Mouse (Mus musculus): ENCODE data around the gene Kdm6b.

The Kdm6b gene

GRCm38 (mm10) chr11:69389531-69390399 is 23.7 kb downstream of the Kdm6b start:
- no peak for DNase-seq (ENCODE audit: low spot score in 2 of 2)

GRCm38 (mm10) chr11:69388680-69389079 is 24.8 kb downstream of the Kdm6b start:
- no peak for DNase-seq (ENCODE audit: low spot score in 2 of 2)

- no peak for DNase-seq (ENCODE audit: low spot score in 2 of 2)
These were observed 26.7 kb downstream of the Kdm6b start for GRCm38 (mm10) chr11:69386758-69387157.

GRCm38 (mm10) chr11:69384979-69385378 is 28.5 kb downstream of the Kdm6b start:
- no peak for DNase-seq (ENCODE audit: low spot score in 2 of 2)

- DNase-seq (ENCODE audit: low spot score in 2 of 2): no peak
These were observed 30.9 kb downstream of the Kdm6b start for GRCm38 (mm10) chr11:69382478-69383105.

- DNase-seq (ENCODE audit: low spot score in 2 of 2): no peak
These were observed 32.1 kb downstream of the Kdm6b start for GRCm38 (mm10) chr11:69381356-69381755.

GRCm38 (mm10) chr11:69379600-69379999 is 33.9 kb downstream of the Kdm6b start:
- no peak for DNase-seq (ENCODE audit: low spot score in 2 of 2)

- DNase-seq (ENCODE audit: low spot score in 2 of 2): no peak
These were observed 35.7 kb downstream of the Kdm6b start for GRCm38 (mm10) chr11:69377766-69378165.

- DNase-seq (ENCODE audit: low spot score in 2 of 2): no peak
These were observed 37.8 kb downstream of the Kdm6b start for GRCm38 (mm10) chr11:69375646-69376045.

- no peak for DNase-seq (ENCODE audit: low spot score in 2 of 2)
These were observed 40.1 kb downstream of the Kdm6b start for GRCm38 (mm10) chr11:69373223-69373965.

GRCm38 (mm10) chr11:69372780-69373170 is 40.7 kb downstream of the Kdm6b start:
- DNase-seq (ENCODE audit: low spot score in 2 of 2): no peak

GRCm38 (mm10) chr11:69372056-69372779 is 41.3 kb downstream of the Kdm6b start:
- DNase-seq (ENCODE audit: low spot score in 2 of 2): peak in 1 of 2 experiments; percentile 40

GRCm38 (mm10) chr11:69371601-69372000 is 41.9 kb downstream of the Kdm6b start:
- no peak for DNase-seq (ENCODE audit: low spot score in 2 of 2)

- DNase-seq (ENCODE audit: low spot score in 2 of 2): no peak
These were observed 42.7 kb downstream of the Kdm6b start for GRCm38 (mm10) chr11:69370817-69371215.

- no peak for DNase-seq (ENCODE audit: low spot score in 2 of 2)
These were observed 43.3 kb downstream of the Kdm6b start for GRCm38 (mm10) chr11:69369990-69370816.

GRCm38 (mm10) chr11:69369215-69369989 is 44.1 kb downstream of the Kdm6b start, which contains the start of gene Chd3:
Chd3 (minus strand) TSS chr11:69369406.
- no peak for DNase-seq (ENCODE audit: low spot score in 2 of 2)

- DNase-seq (ENCODE audit: low spot score in 2 of 2): peak; percentile 48 to 69
These were observed 44.9 kb downstream of the Kdm6b start for GRCm38 (mm10) chr11:69368356-69369214.

- DNase-seq (ENCODE audit: low spot score in 2 of 2): peak; percentile 42 to 66
These were observed 45.7 kb downstream of the Kdm6b start for GRCm38 (mm10) chr11:69367616-69368355.
